Mouse (Mus musculus): ENCODE data around the gene Sirt4.
"Not testable (repeated sequence)": the region's sequence is repeated elsewhere in the genome, so short reads cannot be mapped to it uniquely, and the experiment has no call there.

Gene Sirt4

GRCm38 (mm10) chr5:115483947-115484920, at the start of gene Sirt4:
Gene Sirt4, minus strand, starts transcription at chr5:115484725.
- DNase-seq: peak; percentile 74 to 84

DNA sequence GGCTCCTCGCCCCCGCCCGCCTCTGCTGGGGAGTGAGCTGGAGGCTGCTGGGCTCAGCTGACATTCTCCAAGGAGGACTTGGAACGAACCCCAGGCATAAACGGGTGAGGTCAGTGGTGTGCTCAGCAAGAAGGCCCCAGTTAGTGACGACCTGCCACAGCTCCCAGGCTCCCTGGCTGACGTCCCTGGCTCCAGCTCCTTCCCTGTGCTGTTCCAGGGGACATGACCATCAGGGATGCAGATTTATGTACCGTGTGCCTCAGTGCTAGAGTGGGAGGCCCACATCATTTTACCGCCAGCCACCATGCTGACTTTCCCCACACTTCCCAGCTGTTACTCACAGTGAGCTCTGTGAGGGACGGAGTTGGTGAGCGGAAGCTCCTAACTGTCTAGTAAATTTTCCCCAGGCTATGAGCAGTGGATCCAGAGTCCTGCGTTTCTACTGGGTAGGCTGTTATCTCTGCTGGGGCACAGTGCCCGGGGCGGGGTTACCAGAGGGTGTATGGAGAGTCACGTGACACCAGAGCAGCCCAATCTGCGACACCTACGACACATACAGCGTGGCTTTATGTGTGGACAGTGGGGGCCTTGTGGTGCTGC, 47.2 kb upstream of the Sirt4 start:
- peak; percentile 77 to 78 for DNase-seq

- peak; percentile 94 for DNase-seq
Measured at GRCm38 (mm10) chr5:115530447-115530809, 45.9 kb upstream of the Sirt4 start.

DNA sequence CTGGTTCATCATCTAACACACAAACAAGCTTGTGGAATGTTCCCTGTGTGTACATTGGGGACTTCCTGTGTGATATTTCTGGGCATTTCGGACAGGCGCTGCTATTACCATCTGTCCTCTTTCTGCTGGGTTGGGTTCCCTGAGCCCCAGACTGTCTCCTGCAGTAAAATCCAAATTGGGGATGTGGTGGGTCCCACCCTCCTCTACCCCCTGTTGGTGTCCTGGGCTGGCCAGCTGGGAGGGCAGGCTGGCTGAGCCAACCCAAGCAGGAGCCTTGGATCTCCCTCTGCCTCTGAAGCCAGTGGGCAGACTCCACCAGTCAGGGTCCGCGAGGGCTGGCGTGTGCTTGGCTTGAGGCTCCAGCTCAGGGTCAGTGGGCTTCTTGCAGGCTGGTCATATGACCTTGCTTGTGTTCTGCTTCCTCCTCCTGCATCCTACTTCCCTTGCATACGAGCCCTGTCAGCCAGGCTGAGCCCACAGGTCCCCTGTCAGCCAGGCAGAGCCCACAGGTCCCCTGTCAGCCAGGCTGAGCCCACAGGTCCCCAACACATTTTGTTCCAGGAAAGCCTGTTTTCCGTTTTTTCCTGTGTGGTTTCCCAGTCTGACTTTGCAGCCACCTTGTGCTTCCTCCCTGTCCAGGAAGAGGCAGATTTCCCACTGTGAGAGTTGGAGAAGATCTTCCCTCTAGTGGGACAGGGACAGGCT, 45.4 kb upstream of the Sirt4 start:
- DNase-seq: no peak

- DNase-seq: no peak
Measured at GRCm38 (mm10) chr5:115529364-115529741, 44.8 kb upstream of the Sirt4 start.

DNA sequence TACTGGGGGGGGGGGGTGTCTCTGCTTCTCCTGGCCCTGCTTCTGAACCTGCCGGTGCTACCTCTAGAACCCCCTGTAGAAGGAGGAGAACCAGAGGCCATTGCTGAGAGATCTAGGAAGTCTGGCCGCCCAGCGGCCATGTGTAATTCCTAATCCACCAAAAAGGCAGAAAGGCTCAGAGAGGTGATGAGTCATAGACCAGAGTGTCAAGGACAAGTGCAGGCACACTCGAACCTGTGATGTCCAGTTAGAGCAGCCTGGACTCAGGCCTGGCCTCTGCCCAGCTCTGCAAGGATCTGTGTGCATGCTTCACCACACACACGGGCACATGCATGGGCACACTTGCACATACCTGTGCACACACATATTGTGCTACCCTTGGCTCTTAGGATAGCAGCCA, 43.6 kb upstream of the Sirt4 start:
- DNase-seq: no peak

DNA sequence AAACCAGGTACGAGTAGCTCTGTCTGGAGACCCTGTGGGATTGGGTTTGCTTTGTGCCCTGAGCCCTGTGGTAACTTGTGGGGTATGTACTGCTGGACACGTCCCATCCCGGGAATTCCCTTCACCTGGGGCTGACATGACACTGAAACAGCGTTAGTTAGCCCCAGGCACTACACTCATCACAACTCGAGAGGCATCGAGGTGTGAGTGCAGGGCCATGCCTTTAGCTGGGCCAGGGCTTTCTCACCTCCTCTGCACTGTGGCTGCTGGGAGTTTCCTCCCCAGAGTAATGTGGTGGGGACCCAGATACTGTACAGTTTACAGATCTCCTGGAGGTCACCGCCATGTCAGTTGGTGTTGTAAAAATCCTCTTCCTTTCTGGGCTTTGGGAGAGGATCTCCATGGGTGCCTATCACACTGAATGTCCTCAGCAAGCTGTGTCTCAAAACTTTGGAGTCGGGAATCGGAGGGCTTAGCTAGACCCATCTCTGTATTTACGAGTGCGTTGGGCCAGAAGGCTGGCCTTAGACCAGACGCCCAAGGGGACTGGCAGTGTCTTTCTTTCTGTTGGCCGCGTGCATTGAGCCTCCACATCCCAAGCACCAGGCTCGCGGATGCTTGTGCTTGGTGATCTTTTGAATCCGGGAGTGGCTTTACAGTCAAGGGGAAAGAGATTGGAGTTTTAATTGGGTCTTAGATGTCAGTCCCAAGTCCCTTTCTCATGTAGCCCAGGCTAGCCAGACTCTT, 42.1 kb upstream of the Sirt4 start:
- DNase-seq: no peak

DNA sequence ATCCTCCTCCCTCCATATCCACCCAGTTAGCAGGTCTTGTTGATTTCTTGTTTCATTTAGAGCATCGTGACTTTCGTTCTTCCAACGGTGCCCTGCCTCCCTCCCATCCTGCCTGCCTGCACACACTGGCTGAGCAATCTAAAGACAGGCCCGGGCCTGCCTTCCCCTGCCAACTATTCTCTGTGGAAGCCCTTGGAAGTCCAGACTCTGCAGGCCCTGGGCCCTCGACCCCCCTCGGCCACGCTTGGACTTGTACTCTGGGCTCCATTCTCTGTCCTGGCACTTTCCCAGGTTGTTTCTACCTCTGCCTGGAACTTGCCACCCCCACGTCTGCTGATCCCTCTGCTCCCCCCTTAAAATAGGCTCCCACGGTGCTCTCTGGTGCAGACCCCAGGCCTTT, 41.4 kb upstream of the Sirt4 start:
- no peak for DNase-seq

GRCm38 (mm10) chr5:115525416-115525815, 40.9 kb upstream of the Sirt4 start:
- no peak for DNase-seq

- DNase-seq: no peak
Measured at GRCm38 (mm10) chr5:115524471-115524870, 39.9 kb upstream of the Sirt4 start.

DNA sequence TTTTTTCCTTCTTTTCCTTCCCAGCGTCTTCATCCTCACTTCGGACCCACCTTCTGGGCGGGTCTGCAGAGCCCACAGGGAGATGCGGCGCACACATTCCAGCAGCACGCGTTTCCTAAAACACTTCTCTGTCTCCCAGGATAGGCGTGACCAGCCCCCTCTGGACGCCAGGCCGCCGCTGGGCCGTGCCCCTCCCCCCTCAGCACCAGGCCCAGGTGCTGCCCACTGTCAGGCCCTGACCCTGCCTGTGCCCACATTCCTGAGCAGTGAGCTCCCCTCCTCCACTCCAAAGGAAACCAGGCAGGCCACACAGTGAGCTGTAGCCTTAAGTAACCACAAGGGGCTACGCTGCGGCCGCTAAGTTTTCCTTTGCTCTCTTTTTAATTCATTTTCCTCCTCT, 39.4 kb upstream of the Sirt4 start:
- no peak for DNase-seq

- no peak for DNase-seq
Measured at GRCm38 (mm10) chr5:115522981-115523499, 38.5 kb upstream of the Sirt4 start.

GRCm38 (mm10) chr5:115522531-115522930, 38.0 kb upstream of the Sirt4 start:
- DNase-seq: no peak

- DNase-seq: no peak
Measured at GRCm38 (mm10) chr5:115521553-115522461, 37.3 kb upstream of the Sirt4 start.

- DNase-seq: peak in 1 of 2 experiments; percentile 53
Measured at GRCm38 (mm10) chr5:115520325-115520869, 35.9 kb upstream of the Sirt4 start.

- DNase-seq: not testable (repeated sequence)
Measured at GRCm38 (mm10) chr5:115518214-115518613, 33.7 kb upstream of the Sirt4 start.

- no peak for DNase-seq
Measured at GRCm38 (mm10) chr5:115517501-115517900, 33.0 kb upstream of the Sirt4 start.

DNA sequence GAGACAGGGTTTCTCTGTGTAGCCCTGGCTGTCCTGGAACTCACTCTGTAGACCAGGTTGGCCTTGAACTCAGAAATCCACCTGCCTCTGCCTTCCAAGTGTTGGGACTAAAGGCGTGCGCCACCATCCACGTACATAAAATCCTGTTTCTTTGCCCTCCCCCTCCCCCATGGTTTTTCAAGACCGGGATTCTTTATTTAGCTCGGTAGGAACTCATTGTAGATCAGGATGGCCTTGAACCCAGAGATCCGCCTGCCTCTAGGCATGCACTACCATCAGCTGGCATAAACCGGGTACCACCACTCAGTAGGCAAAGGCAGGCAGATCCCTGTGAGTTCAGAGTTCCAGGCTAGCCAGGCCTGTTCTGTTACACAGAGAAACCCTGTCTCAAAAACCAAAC, 32.4 kb upstream of the Sirt4 start:
- no peak for DNase-seq

DNA sequence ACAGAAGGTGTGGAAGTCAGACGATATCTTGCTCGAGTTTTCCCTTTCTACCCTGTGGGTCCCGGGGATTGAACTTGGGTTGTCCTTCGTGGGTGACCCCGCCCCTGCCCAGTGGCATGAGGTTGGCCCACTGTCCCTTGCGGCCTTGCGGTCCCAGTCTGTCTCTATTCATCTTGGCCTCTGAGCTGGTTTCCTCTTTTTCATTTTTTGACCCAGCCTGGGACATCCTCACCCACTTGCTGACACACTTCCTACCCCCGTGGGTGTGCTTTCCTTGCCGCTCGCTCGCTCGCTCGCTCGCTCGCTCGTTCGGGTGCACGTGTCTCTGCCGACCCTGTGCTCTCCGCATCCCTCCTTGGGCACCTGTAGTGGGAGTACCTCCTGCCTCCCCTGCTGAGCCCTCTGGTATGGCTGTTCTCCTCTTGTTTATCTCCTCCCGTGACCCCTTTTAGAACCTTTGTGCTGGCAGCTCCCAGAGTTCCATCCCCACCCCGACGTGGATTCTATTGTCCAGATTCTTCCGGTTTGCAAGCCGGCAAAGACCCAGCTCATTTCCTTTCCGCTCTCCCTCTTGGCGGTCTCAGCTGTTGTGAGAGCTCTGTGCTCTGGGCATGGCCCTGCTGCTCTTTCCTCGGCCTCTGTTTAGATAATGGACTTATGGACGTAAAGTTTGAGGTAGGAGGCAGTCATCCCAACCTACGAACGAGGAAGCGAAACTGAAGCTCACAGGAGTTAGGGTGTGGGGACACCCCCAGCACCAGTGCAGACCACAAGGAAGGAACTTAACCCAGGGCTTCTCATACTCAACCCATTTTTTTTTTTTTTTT, 31.8 kb upstream of the Sirt4 start:
- DNase-seq: no peak

- DNase-seq: peak in 1 of 2 experiments; percentile 40
Measured at GRCm38 (mm10) chr5:115514896-115515587, 30.5 kb upstream of the Sirt4 start.

Data from cerebellum, postnatal 36 days (tissue).